Mouse (Mus musculus) forebrain, embryonic 12.5 days (tissue): ENCODE data around the gene Sox1. TPM values are rescaled to one million over a fixed set of nuclear protein-coding genes. Genes with fewer than 3 reads are reported as not detected.
A peak's percentile ranks its signal among the peaks of the same experiment; 100 is the strongest.

Source experiments
- ATAC-seq: fragments of 200-750 bp; cut with Nextera tagmentation; 2 replicates; pipeline ENCODE4 v1.8.0; 2017; ENCODE audit warnings: moderate TSS enrichment; ENCODE audit not compliant: low FRiP score
- H3K27ac ChIP-seq: fragments of 300-500 bp; sonication (generic); 2 replicates; pipeline ENCODE4 v1.5.1; 2016; ENCODE audit warnings: mild to moderate bottlenecking
- H3K27me3 ChIP-seq: fragments of 300-500 bp; sonication (generic); 2 replicates; pipeline ENCODE4 v1.6.1; 2016; ENCODE audit warnings: mild to moderate bottlenecking
- H3K36me3 ChIP-seq: fragments of 300-500 bp; sonication (generic); replicated peaks from 2 replicates; pipeline ENCODE4 v1.6.1; 2016; ENCODE audit warnings: mild to moderate bottlenecking
- H3K4me1 ChIP-seq: fragments of 300-500 bp; sonication (generic); 2 replicates; pipeline ENCODE4 v1.6.1; 2016
- H3K4me2 ChIP-seq: fragments of 300-500 bp; sonication (generic); 2 replicates; pipeline ENCODE4 v1.6.1; 2016; ENCODE audit warnings: mild to moderate bottlenecking, moderate library complexity
- H3K4me3 ChIP-seq: fragments of 300-500 bp; sonication (generic); replicated peaks from 2 replicates; pipeline ENCODE4 v1.5.1; 2016; ENCODE audit warnings: mild to moderate bottlenecking
- H3K9ac ChIP-seq: fragments of 300-500 bp; sonication (generic); 2 replicates; pipeline ENCODE4 v1.6.1; 2016; ENCODE audit warnings: mild to moderate bottlenecking
- H3K9me3 ChIP-seq: fragments of 300-500 bp; sonication (generic); 2 replicates; pipeline ENCODE4 v1.6.1; 2016
- WGBS: fragments of 180-500 bp; shearing (Covaris S2); methylation state at CpG from one replicate; pipeline ENCODE4 v1.1.7; 2016; 5-methylcytosine and 5-hydroxymethylcytosine counted together
- polyA plus RNA-seq: library from polyadenylated mRNA; unstranded; fragments of >200 nt; fragmentation: Nextera tagmentation; extraction: Ambion mirVana; gene quantifications from 2 replicates; pipeline ENCODE4 v1.2.1, GENCODE M21; 2016

The Sox1 gene
- polyA plus RNA-seq, result 9.6 and 11.0 TPM in 2 replicates

DNA sequence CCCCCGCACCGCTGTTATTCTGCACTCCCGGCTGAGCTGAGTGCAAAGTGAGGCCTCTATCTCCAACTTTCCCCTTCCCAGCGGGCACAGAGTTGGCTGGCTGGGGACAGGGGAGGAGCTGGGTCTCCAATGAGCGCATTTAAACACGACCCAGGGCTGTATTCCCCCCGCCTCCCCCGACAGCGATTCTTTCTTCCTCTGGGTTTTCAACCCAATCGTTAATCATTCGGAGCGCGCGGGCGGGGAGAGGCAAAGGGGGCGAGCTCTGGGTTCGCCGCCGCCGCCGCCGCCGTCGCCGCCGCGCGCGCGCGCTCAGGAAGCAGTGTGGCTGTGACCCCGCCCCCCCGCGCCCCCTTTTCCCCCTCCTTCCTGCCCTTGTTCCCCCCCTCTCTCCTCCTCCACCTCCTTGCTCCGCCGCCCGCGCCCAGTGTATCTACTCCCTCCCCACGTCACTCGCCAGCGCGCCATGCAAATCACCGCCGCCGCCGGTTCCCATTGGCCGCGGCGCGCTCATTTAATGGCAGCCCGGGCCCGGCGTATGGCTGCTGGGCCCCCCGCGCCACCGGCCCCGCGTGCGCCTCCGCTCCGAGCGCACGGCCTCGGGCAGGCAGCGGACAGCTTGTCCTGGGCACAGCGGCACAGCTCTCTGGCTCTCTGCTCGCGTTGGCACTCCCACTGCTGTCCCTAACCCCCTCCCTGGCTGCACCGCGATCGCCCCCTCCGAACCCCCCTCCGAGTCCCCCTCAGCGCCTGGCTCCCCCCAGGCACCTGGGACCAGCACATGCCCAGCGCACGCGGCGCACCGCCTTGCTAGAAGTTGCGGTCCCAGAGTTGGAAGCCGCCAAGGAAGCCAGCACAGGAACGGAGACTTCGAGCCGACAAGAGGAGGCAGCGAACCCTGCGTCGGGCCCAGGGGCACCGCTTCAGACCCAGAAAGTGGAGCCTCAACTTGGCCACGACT is at the start of gene Sox1:
Sox1 (plus strand) TSS at position 225 of the 961 bp plus-strand sequence.
- H3K4me1 ChIP-seq, result peaks cover 57% of the 10 kb centered on the region
- H3K4me2 ChIP-seq, result peak within 1 kb of the TSS; percentile 82
- H3K9me3 ChIP-seq, result no peaks in the 10 kb centered on the region
- H3K9ac ChIP-seq, result peak within 1 kb of the TSS; percentile 98
- peak within 1 kb of the TSS; percentile 99 for H3K27ac ChIP-seq
- H3K4me3 ChIP-seq, result peak within 1 kb of the TSS; percentile 89
- WGBS, result under 1% methylated on average over 63 of the region's 89 CpGs
- H3K36me3 ChIP-seq, result no peaks in the 10 kb centered on the region; the same call in 1 of the 2 replicates
- H3K27me3 ChIP-seq, result peaks cover 55% of the 10 kb centered on the region
- peak; percentile 89 for ATAC-seq

DNA sequence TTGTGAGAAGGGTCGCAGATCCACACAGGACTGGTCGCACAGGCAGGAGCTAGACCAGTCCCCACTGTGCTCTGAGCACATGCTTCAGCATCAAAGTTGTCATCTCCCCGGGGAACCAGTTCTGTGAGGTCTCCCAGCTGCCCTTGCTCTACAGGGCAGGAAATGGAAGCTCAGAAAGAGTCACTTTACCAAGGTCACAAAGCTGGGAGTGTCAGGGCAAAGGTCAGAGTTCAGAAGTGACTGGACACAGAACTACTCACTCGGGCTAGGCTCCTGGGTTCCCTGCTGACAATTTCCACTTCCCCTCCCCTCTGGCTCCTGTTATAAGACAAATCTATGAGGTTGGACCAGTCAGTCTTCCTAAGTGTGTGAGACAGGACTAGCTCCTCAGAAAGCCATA is 49.2 kb upstream of the Sox1 start:
- peaks cover 75% of the 10 kb centered on the region for H3K27me3 ChIP-seq
- no peak for ATAC-seq
- WGBS, result 76% methylated on average over 4 of the region's 4 CpGs

DNA sequence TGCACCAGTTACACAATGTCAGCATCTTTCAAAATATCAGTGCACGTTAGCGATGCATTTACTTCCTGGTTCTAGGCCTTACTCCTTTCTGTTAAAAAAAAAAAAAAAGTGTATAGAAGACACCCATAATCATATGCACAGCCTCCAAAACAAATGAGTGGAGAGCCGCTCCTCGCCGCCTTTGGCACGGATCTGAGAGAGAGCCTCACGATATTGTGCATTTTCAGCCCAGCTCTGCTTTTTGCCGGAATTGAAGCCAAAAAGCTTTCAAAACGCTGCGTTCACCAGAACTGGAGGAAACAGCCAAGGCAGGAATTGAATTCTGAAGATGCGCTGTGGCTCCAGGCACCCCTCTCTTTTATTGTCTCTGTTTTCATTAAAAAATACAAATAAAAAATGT is 48.2 kb upstream of the Sox1 start:
- Histone ChIP-seq H3K27ac (no peak overlapping the region), H3K9me3 (no peaks in the 10 kb centered on the region), H3K4me1 (peaks cover 4% of the 10 kb centered on the region; the same call in 1 of the 2 replicates), H3K9ac (no peak overlapping the region), H3K36me3 (no peaks in the 10 kb centered on the region), H3K27me3 (peaks cover 65% of the 10 kb centered on the region), H3K4me2 (no peak overlapping the region), H3K4me3 (no peak overlapping the region)
- ATAC-seq, result no peak
- WGBS, result 78% methylated on average over 11 of the region's 11 CpGs

More for the DNA sequence above, 49.2 kb upstream of the Sox1 start:
- no peak overlapping the region for H3K9ac ChIP-seq
- H3K4me2 ChIP-seq, result no peak overlapping the region
- H3K27ac ChIP-seq, result no peak overlapping the region
- H3K4me1 ChIP-seq, result no peaks in the 10 kb centered on the region; the same call in 1 of the 2 replicates
- no peaks in the 10 kb centered on the region for H3K9me3 ChIP-seq
- no peaks in the 10 kb centered on the region for H3K36me3 ChIP-seq
- no peak overlapping the region for H3K4me3 ChIP-seq

DNA sequence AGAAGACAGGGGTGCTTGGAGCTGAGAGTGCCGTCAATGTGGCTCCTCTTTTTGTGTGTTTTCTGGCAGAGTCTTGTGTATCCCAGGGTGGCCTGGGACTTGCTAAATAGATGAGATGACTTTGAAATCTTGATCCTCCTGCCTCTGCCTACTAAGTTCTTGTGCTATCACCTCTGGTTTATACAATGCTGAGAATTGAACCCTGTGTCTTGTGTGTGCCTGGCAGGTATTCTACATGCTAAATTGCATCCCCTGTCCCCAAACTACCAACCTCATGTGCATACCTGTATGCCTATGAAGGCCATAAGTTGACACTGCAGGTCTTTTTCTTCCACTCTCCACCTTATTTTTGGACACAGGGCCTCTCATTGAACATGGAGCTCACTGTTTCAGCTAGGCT is 46.8 kb upstream of the Sox1 start:
- H3K9me3 ChIP-seq, result 0 out of 2 replicates have a peak, but pooled peaks cover 3% of the 10 kb centered on the region
- H3K9ac ChIP-seq, result no peak overlapping the region
- no peak overlapping the region for H3K4me2 ChIP-seq
- no peak overlapping the region for H3K4me3 ChIP-seq
- H3K27ac ChIP-seq, result no peak overlapping the region
- H3K27me3 ChIP-seq, result peaks cover 50% of the 10 kb centered on the region
- H3K36me3 ChIP-seq, result no peaks in the 10 kb centered on the region
- ATAC-seq, result no peak
- WGBS, result 88% methylated on average over 1 of the region's 1 CpGs
- H3K4me1 ChIP-seq, result peaks cover 4% of the 10 kb centered on the region; the same call in 1 of the 2 replicates

DNA sequence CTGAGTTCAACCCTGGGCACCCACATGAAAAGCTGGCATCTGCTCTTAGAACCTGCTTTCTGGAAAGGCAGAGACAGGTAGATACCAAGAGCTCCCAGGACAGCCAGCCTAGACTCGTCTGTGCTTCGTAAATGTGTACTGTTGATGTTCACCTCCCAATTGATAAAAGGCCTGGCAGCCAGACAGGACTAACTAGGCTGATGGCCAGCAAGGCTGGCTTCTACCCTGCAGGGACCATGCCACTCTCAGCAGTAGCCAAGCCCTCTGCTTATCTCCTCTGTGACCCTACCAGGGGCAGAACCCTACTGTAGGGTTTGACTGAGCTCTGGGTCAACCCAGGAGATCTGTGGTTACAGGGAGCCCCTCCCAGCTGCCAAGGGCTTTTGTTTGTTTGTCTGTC is 45.5 kb upstream of the Sox1 start:
- no peak overlapping the region for H3K4me2 ChIP-seq
- H3K27ac ChIP-seq, result no peak overlapping the region
- H3K9ac ChIP-seq, result no peak overlapping the region
- WGBS, result 94% methylated on average over 2 of the region's 2 CpGs
- H3K36me3 ChIP-seq, result no peaks in the 10 kb centered on the region
- ATAC-seq, result no peak
- H3K4me3 ChIP-seq, result no peak overlapping the region
- 0 out of 2 replicates have a peak, but pooled peaks cover 3% of the 10 kb centered on the region for H3K9me3 ChIP-seq
- peaks cover 4% of the 10 kb centered on the region; the same call in 1 of the 2 replicates for H3K4me1 ChIP-seq
- H3K27me3 ChIP-seq, result peaks cover 50% of the 10 kb centered on the region

DNA sequence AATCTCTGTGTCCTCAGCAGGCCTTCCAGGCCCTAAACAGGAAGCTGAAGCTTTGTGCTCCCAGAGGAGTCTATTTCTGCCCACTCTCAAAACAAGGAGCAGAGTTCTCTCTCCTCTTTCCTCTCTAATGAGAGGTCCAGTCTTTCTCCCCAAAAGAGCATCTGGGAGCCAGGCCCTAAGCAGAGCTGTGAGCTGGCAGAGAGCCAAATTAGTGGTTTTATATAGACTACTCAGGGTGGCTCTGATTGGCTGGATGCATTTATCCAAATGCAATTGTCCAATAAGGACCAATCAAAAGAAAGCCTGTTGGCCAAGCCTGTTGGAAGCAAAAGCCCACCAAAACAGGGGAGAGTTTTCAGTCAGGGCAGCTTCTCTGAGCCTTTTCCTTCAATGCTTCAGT is 44.0 kb upstream of the Sox1 start:
- Histone ChIP-seq H3K4me1 (peaks cover 4% of the 10 kb centered on the region; the same call in 1 of the 2 replicates), H3K36me3 (no peaks in the 10 kb centered on the region), H3K4me2 (no peak overlapping the region), H3K27ac (no peak overlapping the region), H3K9ac (no peak overlapping the region), H3K9me3 (0 out of 2 replicates have a peak, but pooled peaks cover 3% of the 10 kb centered on the region), H3K4me3 (no peak overlapping the region), H3K27me3 (peaks cover 40% of the 10 kb centered on the region)
- ATAC-seq, result no peak

DNA sequence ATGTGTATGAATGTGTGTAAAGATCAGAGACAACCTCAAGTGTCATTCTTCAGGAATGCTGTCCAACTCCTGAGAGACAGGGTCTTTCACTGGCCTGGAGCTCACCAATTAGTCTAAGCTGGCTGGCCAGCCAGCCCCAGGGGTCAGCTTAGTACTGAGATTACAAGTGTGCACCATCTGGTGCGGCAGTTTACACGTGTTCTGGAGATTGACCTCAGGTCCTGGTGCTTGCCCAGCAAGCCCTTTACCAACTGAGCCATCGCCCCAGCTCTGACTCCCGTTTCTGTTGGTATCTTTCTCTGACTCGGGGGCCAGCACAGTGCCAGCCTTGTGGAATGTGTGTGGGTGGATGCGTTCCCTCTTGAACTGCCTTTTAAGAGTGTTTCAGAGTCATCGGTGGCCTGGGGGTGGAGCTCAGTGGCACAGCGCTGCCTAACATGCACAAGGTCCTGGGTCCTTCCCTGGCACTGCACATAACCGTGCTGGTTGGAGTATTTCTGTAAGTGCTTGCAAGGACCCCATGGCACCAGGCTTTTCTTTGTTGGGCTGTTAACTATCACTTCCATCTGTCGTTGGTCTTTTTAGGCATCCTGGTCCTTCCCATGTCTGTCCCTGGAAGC is 40.6 kb upstream of the Sox1 start:
- Histone ChIP-seq H3K36me3 (no peaks in the 10 kb centered on the region), H3K9ac (no peak overlapping the region), H3K4me3 (no peak overlapping the region), H3K4me2 (no peak overlapping the region), H3K9me3 (0 out of 2 replicates have a peak, but pooled peaks cover 3% of the 10 kb centered on the region), H3K27ac (no peak overlapping the region), H3K4me1 (peaks cover 4% of the 10 kb centered on the region; the same call in 1 of the 2 replicates), H3K27me3 (peaks cover 38% of the 10 kb centered on the region)
- no peak for ATAC-seq
- WGBS, result 75% methylated on average over 10 of the region's 10 CpGs

DNA sequence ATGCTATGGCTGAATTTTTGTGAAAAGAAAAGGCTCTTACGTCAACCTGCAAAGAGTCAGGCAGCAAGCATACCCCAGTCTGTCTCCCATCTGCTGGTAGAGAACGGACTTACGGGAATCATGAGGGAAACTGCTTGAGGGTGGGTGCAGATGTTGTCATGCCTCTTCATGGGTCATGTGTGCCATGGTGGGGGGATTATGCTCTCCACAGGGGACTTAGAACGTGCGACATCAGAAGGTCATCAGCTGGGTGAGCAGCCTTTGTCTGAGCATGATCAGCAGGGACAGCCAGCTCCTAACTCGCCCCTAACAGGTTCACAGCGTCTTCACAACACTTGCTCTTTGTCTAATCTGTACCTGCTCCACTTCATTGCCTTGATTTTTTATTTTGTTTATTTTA is 26.9 kb upstream of the Sox1 start:
- H3K27me3 ChIP-seq, result peaks cover 13% of the 10 kb centered on the region; the same call in 1 of the 2 replicates
- H3K36me3 ChIP-seq, result no peaks in the 10 kb centered on the region
- peaks cover 7% of the 10 kb centered on the region; the same call in 1 of the 2 replicates for H3K9me3 ChIP-seq
- H3K4me1 ChIP-seq, result peaks cover 11% of the 10 kb centered on the region
- H3K4me3 ChIP-seq, result no peak overlapping the region
- WGBS, result 26% methylated on average over 7 of the region's 7 CpGs
- no peak overlapping the region for H3K27ac ChIP-seq
- H3K9ac ChIP-seq, result no peak overlapping the region
- no peak for ATAC-seq
- no peak overlapping the region for H3K4me2 ChIP-seq

DNA sequence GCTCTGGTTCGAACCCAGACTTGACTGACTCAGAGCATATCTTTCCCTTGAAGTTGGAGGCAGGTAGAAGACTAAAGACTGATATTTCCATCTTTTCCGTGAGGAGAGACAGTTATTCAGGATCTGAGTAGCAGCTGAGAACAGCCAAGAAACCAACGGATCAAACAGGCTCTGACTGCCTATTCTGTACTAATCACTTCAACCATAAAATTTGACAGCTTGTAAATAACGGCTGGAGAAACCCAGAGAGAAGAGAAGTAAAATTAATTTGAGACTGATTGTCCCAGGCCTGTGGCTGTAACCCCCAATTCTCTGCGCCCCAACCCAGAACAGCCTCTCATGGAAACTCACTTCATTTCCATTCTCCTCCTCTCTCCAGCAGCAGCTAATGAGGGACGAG is 26.2 kb upstream of the Sox1 start:
- H3K36me3 ChIP-seq, result no peaks in the 10 kb centered on the region
- no peak overlapping the region for H3K4me2 ChIP-seq
- ATAC-seq, result no peak
- peaks cover 7% of the 10 kb centered on the region; the same call in 1 of the 2 replicates for H3K9me3 ChIP-seq
- WGBS, result 61% methylated on average over 6 of the region's 6 CpGs
- H3K4me1 ChIP-seq, result peaks cover 11% of the 10 kb centered on the region
- H3K4me3 ChIP-seq, result no peak overlapping the region
- H3K27me3 ChIP-seq, result peaks cover 16% of the 10 kb centered on the region; the same call in 1 of the 2 replicates
- H3K27ac ChIP-seq, result no peak overlapping the region
- no peak overlapping the region for H3K9ac ChIP-seq

DNA sequence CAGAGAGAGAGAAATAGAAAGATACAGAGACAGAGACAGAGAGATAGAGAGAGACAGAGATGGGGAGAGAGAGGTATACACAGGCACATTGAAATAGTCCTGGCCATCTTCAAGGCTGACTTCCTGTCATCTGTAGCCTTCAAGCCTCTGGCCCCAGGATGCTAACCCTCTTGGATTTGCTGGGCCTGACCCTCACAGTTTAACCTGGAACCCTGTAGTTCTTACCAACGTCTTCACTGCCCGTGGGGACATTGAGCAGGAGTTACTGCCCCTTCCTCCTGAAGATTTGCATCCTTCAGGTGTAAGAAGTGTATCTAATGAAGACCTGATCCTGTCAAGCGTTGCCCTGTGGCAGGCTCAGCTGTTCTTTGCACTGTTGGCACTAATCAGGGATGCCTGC is 14.0 kb upstream of the Sox1 start:
- Histone ChIP-seq H3K4me2 (no peak overlapping the region), H3K4me3 (no peak overlapping the region), H3K27me3 (peaks cover 59% of the 10 kb centered on the region), H3K27ac (no peak overlapping the region), H3K36me3 (no peaks in the 10 kb centered on the region), H3K9ac (no peak overlapping the region), H3K4me1 (peaks cover 34% of the 10 kb centered on the region), H3K9me3 (no peaks in the 10 kb centered on the region)
- WGBS, result 77% methylated on average over 3 of the region's 3 CpGs
- ATAC-seq, result no peak

DNA sequence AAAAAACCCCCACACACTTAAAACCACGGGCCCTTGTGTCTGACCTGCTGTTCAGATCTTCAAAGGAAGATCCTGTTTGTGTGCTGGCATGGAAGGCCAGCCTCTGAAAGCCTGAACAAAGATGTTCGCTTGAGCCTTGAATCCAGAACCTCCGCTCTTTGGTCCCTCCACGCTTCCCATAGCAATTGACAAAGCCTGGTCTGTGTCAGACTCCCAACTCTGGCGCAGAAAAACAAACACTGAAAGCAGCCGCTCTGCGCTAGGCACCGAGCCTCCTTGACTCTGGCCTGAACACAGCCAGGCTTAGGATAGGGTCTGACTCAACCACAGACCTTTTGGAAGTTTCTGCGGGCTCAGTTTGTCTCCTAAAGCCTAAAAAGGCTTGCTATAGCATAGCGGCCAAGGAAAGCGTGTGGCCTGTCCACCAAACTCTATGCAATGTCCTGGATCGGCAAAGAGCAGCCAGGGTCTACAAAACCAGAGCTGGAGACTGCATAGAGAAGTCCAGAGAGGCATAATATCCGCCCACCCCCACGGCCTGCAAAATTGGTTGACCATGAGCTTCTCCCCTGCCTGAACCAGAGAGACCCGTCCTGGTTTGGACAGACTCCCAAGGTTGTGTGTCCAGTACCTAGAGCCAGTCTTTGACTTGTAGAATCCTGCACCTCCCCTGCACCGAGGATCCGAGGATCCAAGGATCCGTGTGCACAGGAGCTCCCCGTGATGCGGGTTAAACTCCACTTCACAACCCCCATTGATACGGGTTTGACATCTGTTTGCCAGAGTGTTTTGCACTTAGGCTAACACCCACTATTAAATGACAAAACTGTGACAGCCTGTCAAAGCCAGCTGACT is 12.2 kb upstream of the Sox1 start:
- no peaks in the 10 kb centered on the region for H3K9me3 ChIP-seq
- no peaks in the 10 kb centered on the region for H3K36me3 ChIP-seq
- peak overlapping the region; percentile 63; the same call in 1 of the 2 replicates for H3K27ac ChIP-seq
- H3K9ac ChIP-seq, result peak overlapping the region; percentile 17; the same call in 1 of the 2 replicates
- peaks cover 77% of the 10 kb centered on the region for H3K27me3 ChIP-seq
- ATAC-seq, result no peak
- WGBS, result 4% methylated on average over 21 of the region's 21 CpGs
- H3K4me1 ChIP-seq, result peaks cover 49% of the 10 kb centered on the region
- no peak overlapping the region for H3K4me3 ChIP-seq
- H3K4me2 ChIP-seq, result peak overlapping the region; percentile 83
